Mouse (Mus musculus): Measurements from ENCODE around the gene Slc16a3.

Gene Slc16a3

DNA sequence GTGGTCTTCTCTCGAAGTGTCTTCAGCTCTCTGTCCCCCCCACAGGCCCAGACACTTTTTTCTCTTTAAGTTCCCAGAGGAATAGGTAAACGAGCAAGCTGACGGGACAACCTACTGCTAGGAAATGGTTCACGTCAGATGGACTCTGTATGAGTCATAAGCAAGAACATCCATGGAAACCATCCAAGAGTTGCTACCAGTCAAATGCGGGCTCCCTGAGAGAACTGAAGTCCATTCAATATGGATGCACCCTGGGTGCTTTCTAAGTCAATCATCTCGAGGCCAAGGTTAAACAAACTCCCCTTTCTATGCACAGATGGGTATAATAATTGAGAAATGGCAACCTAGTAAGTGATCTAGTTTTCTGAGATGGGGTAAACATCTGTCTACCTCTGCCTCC, 25.0 kb downstream of the Slc16a3 start:
- no peak for DNase-seq (ENCODE audit: low spot score)

DNA sequence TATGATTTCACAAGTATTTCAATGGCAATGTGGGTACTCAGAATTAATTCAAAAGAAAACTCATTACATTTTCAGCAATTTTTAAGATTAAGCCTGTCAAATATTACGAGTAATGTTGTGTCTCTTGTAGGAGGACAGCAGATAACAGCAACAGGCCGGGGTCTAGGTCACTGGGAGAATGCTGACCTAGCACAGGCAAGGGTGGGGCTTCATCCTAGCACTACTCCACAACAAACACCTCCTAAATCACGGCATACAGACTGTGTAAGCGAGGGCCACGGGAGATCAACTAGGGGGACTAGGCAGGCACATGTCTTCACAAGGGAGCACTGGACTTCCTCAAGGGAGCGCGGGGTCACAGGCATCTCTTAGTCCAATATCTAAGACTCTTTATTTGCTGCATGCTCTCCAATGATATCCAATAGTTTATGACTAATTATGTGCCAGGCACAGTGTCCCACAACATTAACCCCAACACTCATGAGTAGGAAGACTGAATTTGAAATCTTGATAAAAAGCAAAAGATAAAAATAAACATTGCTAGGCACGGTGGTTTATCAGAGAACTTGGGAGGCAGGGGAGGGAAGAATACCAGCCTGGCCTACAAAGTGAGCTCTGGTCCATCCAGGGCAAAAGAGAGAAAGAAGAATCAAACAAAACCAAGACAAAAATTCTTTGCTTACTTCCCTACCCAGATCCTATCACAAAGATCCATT, 31.6 kb downstream of the Slc16a3 start:
- DNase-seq (ENCODE audit: low spot score): no peak

DNA sequence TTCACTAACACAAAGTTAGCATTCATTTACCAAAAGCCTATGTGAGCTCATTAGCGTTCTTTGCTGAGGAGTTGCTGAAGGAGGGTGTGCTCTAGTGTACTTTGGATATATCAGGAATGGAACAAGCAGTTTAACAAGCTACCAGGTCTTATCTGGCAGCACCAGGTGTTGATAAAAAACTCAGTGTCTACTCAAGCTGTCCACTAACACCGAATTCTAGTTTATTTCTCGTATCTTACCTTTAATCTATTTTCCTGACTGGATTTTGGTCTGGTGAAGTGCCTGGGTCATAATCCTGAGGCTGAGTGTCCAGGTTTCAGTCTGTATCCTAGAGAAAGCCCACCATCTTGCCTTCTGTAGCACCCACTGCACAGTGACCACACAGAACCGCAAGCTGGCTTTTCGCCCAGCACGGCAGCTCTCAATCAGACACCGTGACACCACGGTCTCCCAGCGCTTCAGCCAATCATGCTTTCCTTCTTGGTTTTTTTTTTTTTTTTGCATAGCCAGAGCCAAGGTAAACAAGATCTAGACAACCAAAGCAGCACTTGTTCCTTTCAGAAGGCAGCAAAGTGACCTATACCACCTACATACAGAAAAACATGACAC, 32.3 kb downstream of the Slc16a3 start:
- DNase-seq (ENCODE audit: low spot score): no peak

DNA sequence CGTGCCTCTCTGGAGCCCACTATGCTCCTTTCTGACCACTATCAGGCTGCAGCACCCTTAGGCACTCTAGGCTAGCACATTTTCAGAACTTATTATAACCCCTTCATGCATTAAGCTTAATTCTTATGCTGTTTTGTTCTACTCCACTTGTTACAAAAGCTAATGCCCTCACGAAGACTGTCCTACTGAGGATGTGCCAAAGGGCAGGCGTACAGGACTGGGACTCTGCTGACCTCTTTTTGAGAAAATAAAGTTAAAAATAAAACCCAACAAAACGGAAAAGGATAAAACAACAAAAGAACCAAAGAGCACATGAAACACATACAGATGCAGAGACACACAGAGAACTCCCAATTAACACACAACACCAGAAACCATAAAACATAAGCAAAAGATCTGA, 33.4 kb downstream of the Slc16a3 start:
- DNase-seq (ENCODE audit: low spot score): no peak

- no peak for DNase-seq (ENCODE audit: low spot score)
Observed at GRCm38 (mm10) chr11:120982459-120982858, 34.2 kb downstream of the Slc16a3 start.

- DNase-seq (ENCODE audit: low spot score): no peak
Observed at GRCm38 (mm10) chr11:120984448-120985330, 36.4 kb downstream of the Slc16a3 start.

DNA sequence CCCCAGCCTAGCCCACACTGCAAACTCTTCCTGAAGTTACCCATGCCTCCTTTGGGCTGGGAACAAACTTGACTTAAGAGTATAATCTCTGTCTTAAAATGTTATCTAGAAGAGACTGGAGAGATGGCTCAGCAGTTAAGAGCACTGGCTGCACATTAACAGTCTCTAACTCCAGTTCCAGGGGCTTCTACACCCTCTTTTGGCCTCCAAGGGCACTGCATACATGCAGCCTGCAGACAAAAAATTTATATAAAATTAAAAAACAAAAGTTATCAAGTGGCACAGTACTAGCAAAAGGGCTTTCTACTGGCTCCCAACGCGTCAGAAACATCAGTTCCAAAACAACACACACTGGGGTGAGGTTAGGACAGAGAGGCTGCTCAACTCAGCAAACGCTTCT, 39.3 kb downstream of the Slc16a3 start:
- DNase-seq (ENCODE audit: low spot score): no peak

- no peak for DNase-seq (ENCODE audit: low spot score)
Observed at GRCm38 (mm10) chr11:120988410-120988809, 40.1 kb downstream of the Slc16a3 start.

- DNase-seq (ENCODE audit: low spot score): no peak
Observed at GRCm38 (mm10) chr11:120989523-120989922, 41.2 kb downstream of the Slc16a3 start.

GRCm38 (mm10) chr11:120990126-120990781, 42.0 kb downstream of the Slc16a3 start:
- DNase-seq (ENCODE audit: low spot score): no peak

- DNase-seq (ENCODE audit: low spot score): peak; percentile 97
Observed at GRCm38 (mm10) chr11:120990951-120991526, 42.8 kb downstream of the Slc16a3 start, which contains the start of gene Csnk1d. TSS of gene Csnk1d (minus strand) at chr11:120991330.

DNA sequence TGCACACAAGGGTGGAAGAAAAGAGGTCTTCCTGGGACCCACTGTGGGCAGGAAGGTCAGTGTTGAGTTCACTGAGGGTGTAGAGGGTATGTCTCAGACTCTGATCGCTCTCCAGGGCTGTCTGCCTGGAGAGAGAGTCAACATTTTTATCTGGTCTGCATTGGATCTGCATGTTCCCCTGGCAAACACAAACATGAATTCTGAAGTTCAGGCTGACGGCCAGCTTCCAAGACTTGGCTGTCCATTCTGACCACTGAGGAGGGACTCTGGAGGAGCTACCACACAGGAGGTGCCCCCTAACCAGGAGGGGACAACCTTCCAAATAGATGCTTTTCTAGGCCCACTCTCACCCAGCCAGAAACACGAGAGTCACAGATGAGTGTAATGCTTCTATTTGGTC, 43.5 kb downstream of the Slc16a3 start:
- DNase-seq (ENCODE audit: low spot score): no peak

DNA sequence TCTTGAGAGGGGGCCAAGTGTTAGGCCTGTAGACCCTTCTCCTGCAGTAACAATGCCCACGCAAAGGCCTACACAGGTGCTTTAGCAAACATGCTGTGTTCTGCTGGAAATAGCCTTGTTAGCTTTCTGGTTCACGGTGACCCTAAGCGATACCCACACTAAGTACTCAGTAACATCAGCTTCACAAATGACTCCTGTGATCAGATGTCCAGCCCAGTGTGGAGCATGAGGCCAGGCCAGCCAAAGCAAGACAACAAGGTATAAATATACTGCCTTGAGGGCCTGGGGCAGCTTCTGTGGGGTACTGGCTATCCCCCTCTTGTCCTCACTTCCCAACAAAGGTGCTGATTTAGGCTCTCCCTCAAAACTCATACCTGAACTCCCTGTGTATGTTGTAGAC, 44.8 kb downstream of the Slc16a3 start:
- no peak for DNase-seq (ENCODE audit: low spot score)

DNA sequence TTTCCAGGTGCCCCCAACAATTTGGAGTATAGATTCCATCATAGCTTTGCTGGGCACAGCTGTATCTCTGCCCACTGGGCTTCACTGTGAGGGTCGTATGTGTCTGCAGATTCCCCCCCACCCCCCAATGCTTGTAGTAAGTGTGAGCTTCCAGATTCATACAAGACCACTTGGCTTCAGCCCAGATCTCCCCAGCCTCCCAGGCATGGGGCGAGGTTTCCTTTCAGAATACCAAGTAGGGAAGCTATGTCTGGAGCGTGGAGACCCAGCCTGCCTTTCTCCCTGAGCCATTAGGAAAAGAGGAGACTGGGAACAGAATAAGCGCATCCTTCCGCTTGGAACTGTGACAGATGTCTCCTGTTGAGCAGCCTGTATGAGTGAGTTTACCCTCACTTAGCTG, 45.3 kb downstream of the Slc16a3 start:
- no peak for DNase-seq (ENCODE audit: low spot score)

DNA sequence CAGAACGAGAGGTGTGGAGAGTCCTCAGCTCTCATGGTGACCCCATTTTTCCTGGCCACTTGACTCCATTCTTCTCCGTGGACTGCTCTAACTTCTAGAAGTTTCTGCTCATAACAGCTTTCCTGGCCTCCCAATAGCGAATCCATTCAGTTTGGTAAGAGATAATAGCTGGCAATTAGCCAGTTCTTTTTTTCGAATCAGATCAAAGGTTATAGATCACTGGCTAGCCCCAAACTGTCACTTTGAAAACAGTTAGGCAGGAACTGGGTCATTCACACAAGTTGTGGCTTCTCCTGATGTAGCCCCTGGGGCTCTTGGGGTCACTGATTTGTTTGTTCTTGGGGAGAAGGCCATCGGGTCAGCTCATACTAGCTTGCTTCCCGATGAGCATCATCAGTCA, 46.5 kb downstream of the Slc16a3 start:
- no peak for DNase-seq (ENCODE audit: low spot score)

DNA sequence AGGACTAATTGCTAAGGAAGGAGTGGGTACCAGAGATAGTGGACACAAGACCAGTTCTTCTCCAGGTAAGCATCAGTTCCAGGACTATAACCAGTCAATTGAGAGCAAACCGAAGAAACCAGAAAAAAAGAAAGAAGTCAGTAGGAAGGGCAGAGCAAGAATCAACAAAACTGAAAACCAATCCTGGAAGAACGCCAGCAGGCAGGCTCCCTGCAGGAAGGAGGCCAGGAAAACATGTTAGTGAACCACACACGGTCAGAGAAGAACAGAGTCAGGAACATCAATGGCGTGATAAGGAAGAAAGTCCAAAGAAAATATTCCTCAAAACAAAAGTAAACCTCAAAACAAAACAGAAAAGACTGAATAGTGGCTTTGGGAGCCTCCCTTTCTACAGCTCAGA, 53.7 kb downstream of the Slc16a3 start:
- no peak for DNase-seq (ENCODE audit: low spot score)

GRCm38 (mm10) chr11:121004281-121004680, 56.0 kb downstream of the Slc16a3 start:
- DNase-seq (ENCODE audit: low spot score): no peak

DNA sequence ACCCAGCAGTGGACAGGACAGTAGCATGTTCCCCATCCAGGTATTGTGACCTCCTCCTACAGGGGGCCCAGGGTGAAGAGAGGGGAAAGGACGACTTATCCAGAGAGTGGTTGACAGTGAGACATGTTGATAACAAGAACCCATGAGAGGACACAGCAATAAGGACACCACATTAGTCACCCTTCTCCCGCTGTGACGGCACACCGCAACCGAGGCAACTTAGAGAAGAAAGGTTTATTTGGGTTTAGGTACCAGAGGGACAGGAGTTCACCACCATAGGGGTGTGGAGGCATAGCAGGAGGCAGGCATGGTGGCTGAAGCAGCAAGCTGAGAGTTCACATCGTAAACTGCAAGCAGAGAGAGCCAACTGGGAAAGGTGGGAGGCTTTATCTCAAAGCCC, 57.9 kb downstream of the Slc16a3 start:
- DNase-seq (ENCODE audit: low spot score): no peak

DNA sequence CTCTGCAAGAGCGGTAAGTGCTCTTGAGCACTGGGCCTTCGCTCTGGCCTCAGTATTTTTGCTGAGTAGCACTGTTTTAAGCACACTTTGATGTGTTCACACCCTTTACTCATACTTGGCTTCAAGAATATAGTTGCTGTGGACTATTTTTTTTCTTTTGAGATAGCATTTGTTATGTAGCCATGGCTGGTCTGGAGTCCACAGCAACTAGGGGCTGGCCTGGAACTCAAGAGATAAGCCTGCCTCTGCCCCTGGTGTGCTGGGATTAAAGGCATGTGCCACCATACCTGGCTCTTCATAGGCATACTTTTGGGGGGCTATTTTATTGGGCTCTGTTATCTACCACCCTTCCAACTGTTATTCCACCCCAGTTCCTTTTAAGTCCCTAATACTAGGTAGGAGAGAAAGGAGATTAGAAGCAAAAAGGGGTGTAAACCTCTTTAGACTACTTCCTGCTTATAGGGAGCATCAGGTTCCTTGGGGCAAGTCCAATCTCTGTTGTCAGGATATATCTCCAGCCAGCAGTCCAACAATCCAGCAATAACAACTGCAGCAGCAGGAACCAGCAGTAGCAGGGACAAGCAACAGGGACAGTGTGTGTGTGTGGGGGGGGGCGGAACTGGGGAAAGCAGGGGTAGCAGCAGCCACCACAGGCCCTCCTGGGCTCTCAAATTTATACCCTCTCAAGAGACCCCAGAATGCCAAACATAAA, 61.9 kb downstream of the Slc16a3 start:
- DNase-seq (ENCODE audit: low spot score): no peak
